Mouse (Mus musculus) layer of hippocampus, adult 2 months (tissue): ENCODE measurements at regions not wholly inside any gene's neighbourhood (a gene's known extent, or its start where the extent isn't known, plus 50 kb on each side); places are given as distances from the start of the nearest gene placed in this dataset.
"Not testable (repeated sequence)": the region's sequence is repeated elsewhere in the genome, so short reads cannot be mapped to it uniquely, and the experiment has no call there.

Source experiments
- DNase-seq, 2 experiments: peaks; one replicate each; pipeline ENCODE4 v3.0.0; 2022; ENCODE audit warnings: low spot score in 2 of 2
- H3K27ac ChIP-seq: fragments of 200-600 bp; 2 replicates; pipeline ENCODE4 v1.8.1; 2022
- H3K4me3 ChIP-seq: fragments of 200-600 bp; 2 replicates; pipeline ENCODE4 v1.8.1; 2022; ENCODE audit warnings: mild to moderate bottlenecking
- CTCF ChIP-seq: fragments of 200-600 bp; conservative IDR thresholded peaks from 2 replicates; pipeline ENCODE4 v1.8.1; 2022; ENCODE audit warnings: antibody characterized with exemption, mild to moderate bottlenecking, moderate library complexity

DNA sequence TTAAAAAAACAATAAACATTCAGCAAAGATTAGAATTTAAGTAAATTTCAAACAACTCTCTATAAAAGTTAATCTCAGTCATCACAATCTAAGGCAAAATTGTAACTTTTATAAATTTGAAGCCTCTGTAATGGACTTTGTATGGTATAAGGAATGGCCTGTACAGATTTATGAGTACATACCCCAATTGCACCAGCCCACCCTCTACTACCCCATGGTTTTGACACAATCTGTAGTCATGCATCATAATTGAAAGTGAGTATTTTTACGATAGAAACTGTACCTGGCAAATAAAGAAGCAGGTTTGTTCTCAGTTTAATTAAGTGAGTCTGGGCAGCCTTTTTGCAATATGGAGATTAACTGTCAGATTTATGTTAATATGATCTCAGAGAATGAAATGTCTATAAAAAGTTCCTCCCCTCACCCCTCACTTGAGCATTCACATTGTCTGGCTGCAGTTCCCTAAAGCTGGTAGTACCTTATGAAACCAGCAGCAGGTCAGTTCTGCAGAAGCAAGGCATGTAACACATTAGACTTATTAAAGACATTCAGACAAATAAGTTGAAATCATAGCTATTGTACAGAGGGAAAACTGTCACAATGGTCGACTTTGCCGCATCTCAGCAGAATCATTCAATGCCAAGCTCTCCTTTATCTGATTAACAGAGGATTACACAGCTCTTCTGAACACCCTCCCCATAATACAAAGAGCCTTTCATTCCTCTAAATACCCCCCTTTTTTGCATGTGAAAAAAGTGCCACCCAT is 505.2 kb downstream of the Cypt12 start:
- no peak for DNase-seq
- Histone ChIP-seq H3K27ac (peak overlapping the region; percentile 65; the same call in 1 of the 2 replicates), H3K4me3 (no peak overlapping the region)
- no peak for TF ChIP-seq CTCF

DNA sequence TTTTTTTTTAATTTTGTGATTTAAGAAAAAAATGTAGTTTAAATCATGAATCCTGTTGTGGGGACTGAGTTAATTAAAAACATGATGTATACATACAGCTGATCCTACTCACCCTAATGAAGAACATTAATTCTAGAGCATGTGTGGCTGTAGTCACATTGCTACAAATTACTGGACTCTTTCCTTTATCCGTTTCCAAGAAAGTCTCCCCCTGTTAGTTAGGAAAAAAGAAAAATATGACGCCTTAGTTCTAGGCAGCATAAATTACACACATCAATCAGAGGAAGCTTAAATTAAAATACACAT is 505.7 kb downstream of the Cypt12 start:
- TF ChIP-seq CTCF: no peak
- H3K4me3 ChIP-seq: no peak overlapping the region
- peak overlapping the region; percentile 65 for H3K27ac ChIP-seq
- DNase-seq: no peak

DNA sequence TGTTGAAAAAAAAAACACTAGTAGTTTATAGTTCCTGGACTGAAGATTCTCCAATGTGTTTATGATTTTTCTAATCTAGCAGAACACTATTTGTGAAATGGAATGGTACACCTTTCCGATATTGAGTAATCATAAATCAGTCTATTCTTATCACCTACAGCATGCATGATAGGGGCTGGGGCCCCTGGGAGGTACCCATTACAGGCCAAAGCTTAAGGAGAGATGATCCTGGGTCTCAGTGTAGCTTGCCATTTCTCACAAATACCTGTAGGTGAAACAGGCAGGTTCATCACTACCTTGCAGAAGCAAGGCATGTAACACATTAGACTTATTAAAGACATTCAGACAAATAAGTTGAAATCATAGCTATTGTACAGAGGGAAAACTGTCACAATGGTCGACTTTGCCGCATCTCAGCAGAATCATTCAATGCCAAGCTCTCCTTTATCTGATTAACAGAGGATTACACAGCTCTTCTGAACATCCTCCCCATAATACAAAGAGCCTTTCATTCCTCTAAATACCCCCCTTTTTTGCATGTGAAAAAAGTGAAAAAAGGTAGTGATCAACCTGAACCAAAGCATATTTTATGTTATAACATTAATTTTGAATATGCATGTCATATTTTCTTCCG is 506.5 kb downstream of the Cypt12 start:
- peak overlapping the region; percentile 65; the same call in 1 of the 2 replicates for H3K27ac ChIP-seq
- not testable (repeated sequence) for DNase-seq, H3K4me3 ChIP-seq

DNA sequence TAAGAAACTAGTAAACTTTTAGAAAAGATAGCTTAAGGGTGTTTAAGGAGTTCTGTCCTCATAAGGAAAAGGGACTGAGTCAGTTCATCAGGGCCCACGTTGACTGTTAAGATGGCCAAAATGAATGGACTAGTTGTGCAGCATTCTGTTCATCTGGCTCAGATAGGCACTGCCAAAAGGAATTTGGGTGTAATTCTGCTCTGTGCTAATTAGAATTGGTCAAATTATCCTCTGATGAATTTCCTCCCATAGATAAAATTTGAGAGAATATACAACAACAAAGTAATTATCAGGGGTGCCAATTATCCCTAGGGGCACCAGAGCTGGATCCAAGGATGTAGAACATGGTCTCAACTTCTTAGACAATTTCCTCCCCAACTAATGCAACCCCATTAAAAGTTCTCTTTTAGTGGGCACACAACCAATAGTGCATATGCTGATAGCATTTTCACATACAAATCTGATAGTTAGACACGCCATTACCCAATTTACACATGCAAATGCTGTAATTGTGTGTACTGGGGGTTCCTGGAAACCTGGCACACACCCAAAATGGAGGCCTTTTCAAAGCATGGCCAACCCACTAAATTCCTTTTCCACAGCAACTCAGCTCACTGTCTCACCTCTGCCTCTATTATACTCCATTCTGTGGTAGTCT is 508.0 kb downstream of the Cypt12 start:
- TF ChIP-seq CTCF: no peak
- no peak overlapping the region for H3K4me3 ChIP-seq
- DNase-seq: peak; percentile 14 to 24
- peak overlapping the region; percentile 52 for H3K27ac ChIP-seq

DNA sequence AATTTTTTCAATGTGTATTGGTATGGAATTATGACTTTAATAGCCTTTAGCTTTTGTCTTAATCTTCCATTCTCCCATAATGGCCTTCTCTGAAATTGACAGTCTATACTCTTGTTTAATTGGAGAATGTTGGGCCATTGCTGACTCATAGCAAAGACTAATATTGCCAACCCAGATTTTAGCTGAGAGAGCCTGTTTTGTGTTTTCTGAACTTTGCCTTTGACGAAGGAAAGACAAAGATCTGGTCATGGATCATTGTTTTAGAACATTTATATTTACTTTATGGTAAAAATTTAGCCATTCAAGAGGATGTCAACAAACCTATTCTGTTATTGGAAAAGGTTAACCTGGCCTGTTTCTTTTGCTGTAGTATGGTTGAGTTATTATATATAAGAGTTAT is 512.1 kb downstream of the Cypt12 start:
- no peak overlapping the region for H3K4me3 ChIP-seq
- TF ChIP-seq CTCF: no peak
- DNase-seq: no peak
- H3K27ac ChIP-seq: no peak overlapping the region

DNA sequence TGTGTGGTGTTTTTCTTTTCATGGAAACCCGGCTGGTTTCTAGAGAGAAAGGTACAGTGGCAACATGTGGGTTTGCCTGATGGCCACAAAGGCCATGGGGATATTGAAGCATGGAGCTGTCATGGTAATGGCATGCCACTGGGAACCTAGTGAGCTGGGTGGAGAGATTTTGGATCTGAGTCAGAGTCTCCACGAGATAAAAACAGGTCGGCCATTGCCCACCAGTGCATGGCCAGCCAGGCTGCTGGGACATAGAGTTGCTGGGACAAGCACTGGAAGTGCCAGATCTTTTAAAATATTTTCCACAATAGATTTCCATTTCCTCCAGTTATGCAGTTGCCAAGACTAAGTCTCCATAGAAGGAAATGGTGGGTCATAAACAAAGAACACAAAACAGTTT is 523.6 kb downstream of the Cypt12 start:
- Histone ChIP-seq H3K4me3 (no peak overlapping the region), H3K27ac (no peak overlapping the region)
- no peak for DNase-seq
- no peak for TF ChIP-seq CTCF

DNA sequence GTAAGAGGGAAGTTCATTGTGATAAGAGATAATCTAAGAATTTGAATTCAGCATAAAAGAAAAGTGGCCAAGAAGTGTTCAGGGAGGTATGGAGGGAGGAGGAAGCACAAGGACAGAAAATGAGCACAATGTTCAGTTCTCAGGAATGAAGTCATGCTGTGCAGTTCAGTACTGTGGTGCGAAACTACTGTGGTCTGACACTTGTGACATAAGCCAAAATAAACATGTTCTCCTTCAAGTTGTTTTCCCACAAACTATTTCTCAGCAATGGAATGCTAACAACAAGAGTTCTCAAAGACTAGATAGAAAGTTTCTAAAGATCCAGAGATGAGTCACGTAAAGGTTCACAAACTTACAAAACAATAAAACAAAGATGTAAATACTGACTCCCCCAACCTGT is 531.3 kb downstream of the Cypt12 start:
- no peak for TF ChIP-seq CTCF
- Histone ChIP-seq H3K27ac (no peak overlapping the region), H3K4me3 (no peak overlapping the region)
- no peak for DNase-seq

DNA sequence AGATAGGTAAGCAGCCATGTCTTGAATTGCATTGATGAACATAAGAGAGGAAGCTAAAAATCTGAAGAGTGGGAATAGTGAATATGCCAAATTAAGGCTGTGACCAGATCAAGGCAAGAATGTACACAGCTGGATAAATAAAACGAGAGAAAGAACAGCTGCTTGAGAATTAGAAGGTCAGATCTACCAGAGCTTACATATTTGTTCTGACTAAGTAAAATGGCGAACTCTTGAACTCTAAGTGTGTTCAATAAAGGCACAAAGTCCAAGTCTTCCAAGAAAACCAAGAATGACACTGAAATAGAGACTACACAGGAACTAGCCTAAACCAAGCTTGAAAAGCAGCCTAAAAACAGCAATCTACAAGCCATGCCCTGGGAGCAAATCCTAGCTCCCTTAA is 533.8 kb downstream of the Cypt12 start:
- Histone ChIP-seq H3K4me3 (no peak overlapping the region), H3K27ac (no peak overlapping the region)
- no peak for DNase-seq
- no peak for TF ChIP-seq CTCF

DNA sequence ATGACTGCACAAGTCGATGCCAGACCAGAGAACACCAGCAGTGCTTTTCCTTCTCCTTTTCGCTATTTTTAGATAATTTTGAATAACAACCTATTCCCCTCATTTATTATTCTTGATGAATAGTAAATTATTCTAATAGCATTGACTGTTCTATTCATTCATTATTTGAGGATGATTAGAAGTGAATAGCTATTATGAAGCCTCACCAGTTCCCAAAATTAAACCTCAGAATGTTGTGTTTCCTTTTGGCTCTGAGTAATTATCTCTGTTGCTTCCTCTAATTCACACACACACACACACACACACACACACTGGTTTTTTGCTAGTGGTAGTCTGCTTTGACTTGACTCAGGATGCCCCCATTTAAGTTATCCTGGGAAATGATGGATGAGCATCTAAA is 540.7 kb downstream of the Cypt12 start:
- H3K27ac ChIP-seq: no peak overlapping the region
- no peak overlapping the region for H3K4me3 ChIP-seq
- no peak for DNase-seq
- no peak for TF ChIP-seq CTCF

DNA sequence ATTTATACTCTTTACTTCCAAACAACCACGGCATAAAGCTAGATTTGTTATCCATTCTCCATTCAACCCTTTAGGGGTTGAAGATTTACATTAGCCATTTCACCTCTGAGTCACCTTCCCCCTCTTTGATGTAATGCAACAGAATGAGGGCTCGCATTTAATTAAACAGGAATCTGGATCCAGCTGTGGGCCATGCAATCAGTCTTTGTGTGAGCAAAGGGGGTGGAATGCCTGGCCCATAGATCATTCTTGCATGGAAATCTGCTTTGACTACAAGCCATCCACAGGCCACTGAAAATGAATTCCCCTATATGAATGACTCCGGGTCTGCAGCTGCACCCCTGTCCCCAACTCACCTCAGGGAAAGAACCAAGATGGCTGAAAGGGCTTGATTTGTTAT is 574.4 kb downstream of the Cypt12 start:
- DNase-seq: no peak
- no peak overlapping the region for H3K27ac ChIP-seq
- TF ChIP-seq CTCF: no peak
- H3K4me3 ChIP-seq: no peak overlapping the region

DNA sequence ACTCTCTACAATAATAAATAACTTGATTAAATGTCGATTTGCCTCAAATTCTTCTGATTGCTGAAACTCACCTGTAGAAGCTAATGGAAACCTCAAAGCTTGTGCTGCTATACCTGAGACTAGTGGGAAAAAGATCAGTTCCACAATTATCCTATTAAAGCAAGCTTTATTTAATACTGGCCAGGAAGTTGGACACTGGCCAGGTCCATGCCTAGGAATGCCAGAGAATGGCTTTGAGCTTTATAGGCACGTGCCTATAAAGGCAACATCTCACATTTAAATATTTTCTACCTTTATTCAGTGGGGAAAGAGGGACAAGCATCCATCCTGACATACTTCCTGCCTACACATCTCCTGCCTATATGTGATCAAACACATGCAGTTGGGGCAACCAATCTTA is 575.8 kb downstream of the Cypt12 start:
- DNase-seq: no peak
- Histone ChIP-seq H3K4me3 (no peak overlapping the region), H3K27ac (no peak overlapping the region)
- TF ChIP-seq CTCF: no peak

DNA sequence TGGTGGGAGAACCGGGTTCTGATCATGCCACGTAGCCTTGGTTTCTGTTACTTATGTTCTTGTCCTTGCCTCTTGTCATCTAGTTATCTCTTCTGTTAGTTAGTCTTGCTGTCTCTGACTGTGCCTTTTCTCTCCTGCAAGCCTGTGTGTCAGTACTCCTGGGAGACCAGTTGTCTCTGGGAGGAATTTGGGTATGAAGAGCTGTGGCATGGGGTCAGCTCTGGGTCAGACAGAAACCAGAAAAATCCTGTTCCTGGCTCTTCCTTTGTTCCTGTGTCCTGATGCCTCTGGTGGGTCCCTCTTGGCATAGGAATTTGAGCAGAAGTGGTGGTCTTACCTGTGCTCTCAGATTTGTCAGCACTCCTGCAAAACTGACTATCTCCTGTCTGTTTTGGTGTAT is 609.0 kb downstream of the Cypt12 start:
- no peak overlapping the region for H3K4me3 ChIP-seq
- no peak for DNase-seq
- TF ChIP-seq CTCF: no peak
- H3K27ac ChIP-seq: no peak overlapping the region

DNA sequence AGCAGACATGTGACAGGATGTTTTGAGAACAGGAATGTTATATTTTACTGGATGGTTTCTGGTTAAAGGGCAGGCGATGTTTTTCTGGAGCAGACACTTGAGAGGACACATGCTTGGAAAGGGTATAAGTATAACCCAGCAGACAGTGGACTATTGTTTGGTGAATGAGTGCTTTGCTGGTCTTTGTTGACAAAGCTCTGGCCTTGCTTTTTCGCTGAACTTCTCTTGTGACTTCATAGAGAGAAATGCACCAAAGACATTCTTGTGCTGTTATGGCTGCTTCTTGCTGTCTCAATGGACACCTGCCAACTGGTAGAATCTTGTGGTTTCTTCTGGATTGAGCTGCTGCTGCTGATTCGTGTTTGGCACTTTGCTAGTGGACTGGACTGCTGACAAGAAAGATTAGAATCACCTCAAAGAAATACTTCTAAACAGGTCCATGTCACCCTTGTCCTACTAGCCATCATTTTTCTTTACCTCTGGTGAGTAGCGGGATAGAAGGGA is 612.1 kb downstream of the Cypt12 start:
- no peak for TF ChIP-seq CTCF
- no peak overlapping the region for H3K4me3 ChIP-seq
- DNase-seq: no peak

DNA sequence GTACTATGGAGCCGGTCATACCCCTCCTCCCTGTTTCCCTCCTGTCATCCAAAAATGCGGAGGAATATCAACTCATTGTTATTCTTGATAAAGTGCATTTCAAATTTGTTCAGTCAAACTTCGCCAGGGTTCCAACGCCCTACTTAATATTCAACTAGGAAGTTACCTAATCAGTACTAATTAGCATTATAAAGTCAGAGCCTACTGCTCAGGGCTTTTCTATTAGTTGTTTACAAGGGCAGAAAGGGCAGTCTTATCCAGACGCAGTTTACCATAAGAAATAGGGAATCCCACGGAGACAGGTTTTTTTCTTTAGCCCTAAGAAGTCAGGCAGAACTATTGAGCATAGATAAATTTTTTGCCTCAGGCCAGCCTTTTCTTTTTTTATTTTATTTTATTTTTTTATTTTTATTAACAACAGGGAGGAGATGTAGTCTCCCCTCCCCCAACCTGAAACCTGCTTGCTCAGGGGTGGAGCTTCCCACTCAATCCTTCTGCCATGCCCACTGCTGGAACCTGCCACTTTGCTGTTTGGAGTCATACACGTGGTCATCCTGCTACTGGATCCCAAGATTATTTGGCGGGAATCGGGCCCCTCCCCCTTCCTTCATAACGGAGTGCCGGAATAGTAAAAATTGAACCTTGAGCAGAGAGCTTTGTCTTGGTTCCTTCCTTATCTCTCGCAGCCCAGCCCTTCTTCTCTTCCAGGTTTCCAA is 632.9 kb downstream of the Cypt12 start:
- not testable (repeated sequence) for DNase-seq, H3K4me3 ChIP-seq, H3K27ac ChIP-seq

More for the DNA sequence above, 612.1 kb downstream of the Cypt12 start:
- H3K27ac ChIP-seq: no peak overlapping the region
